Mouse (Mus musculus) adrenal gland, postnatal 25 days (tissue): ENCODE measurements at regions not wholly inside any gene's neighbourhood (a gene's known extent, or its start where the extent isn't known, plus 50 kb on each side); places are given as distances from the start of the nearest gene placed in this dataset.
A peak's percentile ranks its signal among the peaks of the same experiment; 100 is the strongest.

Experiments
- DNase-seq: peaks from one replicate; pipeline ENCODE4 v3.0.0; 2021; ENCODE audit warnings: mixed read lengths

DNA sequence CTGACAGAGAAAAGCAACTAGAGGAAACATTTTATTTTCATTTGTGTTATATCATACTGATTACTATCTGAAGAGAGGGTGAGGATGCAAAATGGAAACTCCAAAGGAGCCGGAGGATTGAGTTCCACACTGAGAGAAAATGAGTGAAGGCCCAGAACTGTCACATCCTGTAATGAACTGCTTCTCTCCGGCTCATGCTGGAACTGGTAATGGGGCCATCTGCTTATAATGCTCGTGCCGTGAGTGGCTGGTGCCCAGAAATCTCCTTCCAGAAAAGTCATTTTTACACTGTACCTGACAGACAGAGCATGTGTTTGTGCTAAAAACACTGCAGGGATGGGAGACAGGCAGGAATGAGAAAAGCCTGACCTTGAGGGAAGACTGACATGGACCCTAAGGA, 483.5 kb upstream of the Pkdcc start:
- DNase-seq, result no peak

DNA sequence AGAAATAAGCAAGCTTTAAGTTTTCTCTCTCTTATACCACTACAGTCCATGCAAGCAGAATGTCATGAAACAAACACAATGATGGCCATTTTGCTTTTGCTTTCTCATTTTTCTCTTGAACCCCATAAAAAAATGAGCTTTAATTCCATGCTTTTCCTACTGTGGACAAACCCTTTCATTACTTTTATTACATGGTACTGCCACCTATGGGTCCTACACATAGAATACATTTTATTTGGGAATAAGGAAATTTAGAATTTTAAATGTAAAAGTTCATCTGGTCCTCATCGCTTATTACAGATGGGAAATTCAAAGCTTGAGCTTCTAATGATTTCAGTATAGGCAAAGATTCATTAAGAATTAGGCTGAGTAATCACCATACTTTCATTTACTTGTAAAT, 472.6 kb upstream of the Pkdcc start:
- DNase-seq, result no peak

DNA sequence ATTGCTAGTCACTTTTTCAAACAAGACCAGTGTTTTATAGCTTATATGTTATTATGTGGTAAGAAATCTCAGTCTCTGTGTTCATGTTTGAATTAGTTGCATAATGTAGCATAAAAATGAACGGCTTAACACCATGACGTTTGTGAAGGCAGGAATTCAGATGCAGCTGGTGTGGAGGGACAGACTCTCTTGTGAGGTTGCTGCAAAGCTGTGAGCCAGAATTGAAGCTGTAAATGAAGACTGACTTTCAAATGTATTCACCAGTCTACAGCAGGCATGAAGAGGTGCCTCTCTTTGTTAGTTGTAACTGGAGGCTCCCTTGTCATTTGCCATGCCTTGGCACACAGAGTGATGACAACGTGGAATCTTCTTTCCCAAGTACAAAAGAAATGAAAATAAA, 457.7 kb upstream of the Pkdcc start:
- DNase-seq, result no peak

DNA sequence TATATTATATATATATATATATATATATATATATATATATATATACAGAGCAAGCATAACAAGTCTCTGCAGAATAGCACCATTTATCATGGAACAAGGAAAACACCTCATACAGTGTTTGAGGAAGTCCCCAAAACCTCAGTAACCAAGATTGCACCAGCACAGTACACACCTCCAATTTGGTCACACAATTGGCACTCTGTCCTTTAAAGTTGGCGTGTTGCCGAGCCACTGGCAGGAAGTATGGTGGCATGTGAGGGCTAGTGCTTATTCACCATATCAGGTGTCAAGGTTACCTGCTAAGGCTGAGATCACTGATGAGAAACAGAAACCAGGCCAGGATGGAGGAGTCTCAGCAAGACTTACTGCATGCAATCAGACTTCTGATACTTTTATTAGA, 436.0 kb upstream of the Pkdcc start:
- DNase-seq, result peak; percentile 7

DNA sequence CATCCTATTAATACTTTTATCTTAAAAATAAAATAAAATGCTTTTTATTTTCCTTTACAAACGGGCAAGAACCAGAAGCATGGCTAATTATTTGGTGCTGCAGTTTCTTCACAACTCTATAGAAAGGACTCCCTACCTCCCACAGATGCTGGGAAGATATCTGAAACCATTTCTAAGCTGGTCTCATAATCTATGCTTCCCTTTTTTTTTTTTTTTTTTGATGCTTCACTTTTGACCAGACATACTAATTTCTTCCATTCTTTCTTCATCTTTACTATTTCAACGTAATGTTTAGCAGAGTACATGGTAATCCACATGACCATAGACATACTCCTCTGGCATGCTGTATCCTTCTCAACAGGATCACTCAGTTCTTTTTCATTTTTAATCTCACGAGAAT, 393.0 kb upstream of the Pkdcc start:
- no peak for DNase-seq

DNA sequence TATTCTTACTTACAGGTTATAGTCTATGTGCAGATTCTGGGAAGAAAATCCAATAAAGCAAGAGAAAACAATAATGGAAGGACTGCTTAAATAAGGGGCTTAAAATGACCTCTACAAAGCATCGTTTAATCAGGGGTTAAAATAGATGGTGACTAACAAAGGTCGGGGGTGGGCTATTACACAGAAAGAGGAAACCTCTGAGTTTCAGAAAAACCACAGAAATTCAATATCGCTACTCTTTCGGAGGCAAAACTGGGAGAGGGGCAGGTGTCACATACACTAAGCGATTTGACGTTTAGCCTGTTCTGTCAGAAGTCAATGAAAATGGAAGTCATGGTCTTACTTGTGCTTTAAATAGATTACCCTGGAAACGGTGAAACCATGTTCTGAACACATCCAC, 391.0 kb upstream of the Pkdcc start:
- no peak for DNase-seq

DNA sequence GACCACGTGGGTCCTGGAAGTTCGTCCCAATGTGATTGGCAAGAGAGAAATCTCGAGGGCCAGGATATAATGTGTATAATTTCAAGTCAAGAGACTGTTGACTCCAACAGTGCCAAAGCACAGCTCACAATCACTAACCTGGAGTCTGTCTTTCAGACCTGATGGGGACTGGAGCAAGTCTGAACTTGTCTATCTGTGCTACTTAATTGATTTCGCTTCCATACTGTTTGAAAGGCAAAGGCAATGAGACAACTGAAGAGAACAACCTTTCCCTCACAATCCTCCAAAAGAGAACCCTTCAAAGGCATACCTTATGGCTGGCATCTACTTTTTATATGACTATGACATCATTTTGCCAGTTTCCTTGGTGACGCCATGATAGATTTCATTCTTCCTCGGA, 390.5 kb upstream of the Pkdcc start:
- DNase-seq, result no peak

DNA sequence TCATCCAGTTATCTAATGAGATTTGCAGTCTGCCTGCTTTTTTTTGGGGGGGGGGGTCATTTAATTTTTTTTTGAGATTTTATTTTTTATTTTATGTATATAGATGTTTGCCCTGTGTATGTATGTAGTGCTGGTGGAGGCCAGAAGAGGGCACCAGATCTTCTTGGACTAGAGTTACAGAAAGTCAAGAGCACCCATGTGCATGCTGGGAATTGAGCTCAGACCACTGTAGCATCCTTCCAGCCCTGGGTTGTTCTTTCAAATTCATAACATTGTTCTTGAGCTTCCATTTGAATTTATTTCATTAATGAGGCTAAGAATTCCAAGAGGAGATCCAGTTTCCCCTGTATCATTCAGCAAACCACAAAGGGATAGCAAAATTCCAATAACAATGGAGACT, 387.9 kb upstream of the Pkdcc start:
- no peak for DNase-seq

DNA sequence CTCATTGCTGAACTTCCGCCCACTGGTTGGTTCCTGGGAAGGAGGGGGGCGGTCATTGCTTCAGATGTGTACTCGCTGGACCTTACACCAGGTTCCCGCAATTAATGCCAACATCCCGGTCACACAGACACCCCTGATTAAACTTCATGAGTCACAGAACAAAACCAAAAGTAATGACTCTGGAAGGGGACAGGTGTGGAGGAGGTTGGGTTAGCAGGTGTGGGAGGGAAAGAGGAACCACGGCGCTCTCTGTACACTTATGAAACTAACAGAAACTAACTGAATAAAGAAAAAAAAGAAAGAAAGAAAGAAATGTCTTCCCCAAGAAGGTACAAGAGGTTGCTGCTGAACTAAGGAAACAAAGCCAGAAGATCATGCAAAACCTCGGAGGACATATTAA, 387.3 kb upstream of the Pkdcc start:
- DNase-seq, result no peak

DNA sequence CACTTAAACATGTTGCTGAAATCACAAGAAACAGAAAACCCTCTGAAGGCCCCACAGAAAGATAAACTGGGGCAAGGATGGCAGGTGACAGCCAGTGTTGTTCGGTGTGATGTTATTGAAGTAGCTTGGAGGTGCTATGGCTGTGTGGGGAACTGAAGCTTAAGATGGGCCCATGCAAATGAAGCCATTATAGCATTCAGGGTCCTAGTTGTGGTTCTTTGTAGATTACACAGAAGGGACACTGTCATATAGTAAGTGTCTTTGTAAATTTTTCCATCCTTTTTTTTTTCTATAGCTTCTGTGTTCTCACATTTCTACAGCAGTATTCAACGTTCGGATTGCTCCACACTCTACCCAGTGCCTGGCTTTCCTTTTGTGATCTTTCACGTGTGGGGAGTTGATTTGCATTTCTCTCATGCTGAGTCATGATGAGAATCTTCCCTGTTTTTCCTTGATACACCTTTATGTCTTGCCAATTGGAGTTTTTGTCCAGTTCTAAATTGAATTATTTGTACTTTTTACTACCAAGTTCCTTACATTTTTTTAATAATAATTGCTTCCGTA, 386.6 kb upstream of the Pkdcc start:
- DNase-seq, result no peak

DNA sequence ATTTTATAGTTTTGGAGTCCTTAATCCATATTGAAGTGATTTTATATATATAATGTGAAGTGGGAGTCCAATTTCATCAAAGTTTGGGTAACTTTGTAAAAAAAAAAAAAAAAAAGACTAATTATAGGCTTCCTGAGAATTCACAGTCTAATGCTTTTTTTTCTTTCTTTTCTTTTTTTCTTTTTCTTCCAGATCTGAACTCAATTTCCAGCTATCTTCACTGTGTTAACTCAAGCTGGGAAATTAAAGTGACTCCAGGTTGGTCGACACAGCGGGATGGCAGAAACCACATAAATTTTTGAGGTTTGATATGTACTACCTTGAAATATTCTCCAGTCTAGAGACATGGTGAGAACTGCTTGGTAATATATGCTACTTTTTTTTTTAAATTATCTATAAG, 385.7 kb upstream of the Pkdcc start:
- no peak for DNase-seq

DNA sequence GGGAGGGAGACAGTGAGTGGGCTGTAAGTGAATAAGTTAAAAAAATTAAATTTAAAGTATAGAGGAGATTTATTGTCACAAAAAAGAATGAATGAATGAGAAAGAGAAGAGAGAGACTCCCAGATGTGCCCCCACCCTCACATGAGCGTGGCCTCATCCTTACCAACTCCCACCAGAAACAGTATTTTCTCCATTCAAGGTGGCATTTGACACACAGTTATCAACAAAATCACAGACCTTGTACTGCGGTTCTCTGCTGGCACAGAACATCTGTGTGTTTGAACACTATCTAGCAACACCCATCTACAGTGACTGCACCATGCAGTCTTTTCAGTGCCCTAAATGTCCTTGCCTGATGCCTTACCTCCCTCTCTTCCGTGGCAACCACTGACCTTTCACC, 380.9 kb upstream of the Pkdcc start:
- DNase-seq, result no peak

DNA sequence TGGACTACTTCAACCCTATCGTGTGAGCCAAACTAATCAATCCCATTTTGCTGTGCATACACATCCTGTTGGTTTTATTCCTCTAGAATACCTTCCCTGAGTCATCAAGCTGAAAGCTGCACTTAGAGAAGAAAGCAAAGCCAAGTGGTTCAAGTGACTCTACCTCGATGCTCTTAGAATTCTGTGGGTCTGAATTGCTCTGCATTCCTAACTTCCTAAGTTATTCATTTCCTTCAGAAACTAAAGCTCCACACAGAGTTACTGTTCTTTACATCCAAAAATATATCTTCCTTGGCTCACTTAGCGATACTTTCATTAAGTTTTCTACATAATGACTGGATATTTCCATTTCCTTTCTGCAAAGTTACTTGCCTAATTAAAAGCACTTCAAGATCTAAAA, 379.0 kb upstream of the Pkdcc start:
- DNase-seq, result no peak

DNA sequence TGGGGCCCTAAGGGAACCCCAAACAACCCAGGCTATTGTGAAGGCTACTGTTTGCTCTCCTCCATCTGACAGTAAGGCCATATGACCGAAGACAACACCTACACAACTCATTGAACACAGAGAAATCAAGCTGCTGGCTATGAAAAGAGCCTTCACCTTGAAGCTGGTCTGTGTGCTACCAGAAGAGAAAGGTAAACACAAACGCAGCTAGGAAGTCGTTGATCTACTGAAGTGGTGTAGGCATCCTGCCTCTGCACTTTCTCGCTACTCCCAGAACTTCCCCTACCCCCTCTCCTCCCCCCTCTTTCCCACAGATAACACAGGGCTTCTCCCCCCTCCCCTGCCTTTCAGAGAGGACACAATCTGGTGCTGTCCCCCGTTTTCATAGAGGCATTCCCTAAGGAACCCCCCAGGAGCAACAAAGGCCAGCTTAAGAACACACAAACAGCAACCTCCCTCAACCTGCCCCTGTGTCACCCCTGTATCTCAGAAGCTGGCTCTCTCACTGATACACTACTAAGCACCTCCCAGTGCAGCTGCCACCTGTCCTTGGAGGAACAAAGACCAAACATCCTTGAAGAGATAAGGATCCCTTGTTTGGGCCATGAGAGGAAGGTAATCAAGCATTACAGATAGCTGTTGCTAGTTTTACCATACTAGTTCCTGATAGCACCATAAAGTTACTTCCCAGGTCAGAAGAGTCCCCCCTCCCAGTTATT, 368.2 kb upstream of the Pkdcc start:
- no peak for DNase-seq

DNA sequence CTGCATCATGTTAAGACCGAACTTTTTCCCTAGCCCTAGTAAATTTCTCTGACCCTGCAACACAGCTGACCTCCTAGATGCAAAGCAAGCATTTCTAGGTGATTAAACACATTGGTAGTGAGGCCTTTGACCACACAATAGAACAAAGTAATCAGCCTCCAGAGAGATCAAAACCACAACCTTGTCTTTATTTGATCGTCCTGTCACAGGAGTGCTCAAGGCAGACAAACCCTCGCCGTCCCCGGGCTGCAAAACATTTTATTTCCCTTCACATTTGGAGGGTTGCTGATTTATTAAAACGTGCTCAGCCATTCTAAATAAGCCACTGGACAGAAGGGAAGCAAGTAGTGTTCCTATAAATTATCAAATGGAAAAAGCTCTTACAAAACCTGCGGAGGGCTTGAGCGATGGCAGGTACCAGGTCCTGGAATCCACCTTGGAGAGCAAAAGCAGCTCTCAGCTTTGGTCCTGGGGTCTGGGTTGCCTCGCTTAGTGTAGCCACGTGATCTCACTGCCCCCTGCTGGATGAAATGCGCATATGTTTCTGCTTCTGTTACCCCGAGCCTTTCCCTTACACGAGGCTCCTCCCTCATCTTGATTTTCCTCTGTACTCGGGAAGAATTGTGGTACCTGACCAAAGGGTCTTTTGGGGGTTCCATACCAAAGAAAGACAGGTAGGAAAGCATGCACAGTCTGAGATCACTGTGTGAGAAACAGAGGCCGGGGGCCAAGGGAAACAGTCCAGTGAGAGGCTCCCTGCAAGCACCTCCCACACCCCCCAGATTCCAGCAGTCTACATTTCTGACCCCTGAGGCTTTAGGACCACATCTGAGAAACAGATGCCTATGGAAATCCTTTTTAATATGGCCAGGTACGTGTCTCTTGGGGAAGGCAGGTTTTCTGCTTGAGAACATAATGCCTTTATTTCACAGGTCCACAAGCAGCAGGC, 357.6 kb upstream of the Pkdcc start:
- DNase-seq, result peak; percentile 76

DNA sequence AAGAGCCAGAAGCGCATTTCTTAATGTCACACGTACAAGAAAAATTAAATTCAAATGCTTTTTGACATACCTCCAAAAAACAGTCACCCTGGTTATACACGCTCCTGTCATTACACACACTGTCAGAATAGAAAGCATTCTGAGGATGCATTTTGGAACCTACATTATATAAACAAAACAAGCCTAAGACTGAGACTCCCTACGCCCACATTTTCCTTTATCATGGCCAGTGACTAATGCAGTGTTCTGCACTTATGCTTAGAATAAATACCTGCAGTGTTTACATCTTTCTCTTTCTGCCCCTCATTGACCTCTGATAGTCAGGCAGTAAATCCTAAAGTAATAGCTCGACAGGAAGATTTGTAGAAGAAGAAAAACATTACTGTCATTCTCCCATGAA, 354.7 kb upstream of the Pkdcc start:
- DNase-seq, result no peak

DNA sequence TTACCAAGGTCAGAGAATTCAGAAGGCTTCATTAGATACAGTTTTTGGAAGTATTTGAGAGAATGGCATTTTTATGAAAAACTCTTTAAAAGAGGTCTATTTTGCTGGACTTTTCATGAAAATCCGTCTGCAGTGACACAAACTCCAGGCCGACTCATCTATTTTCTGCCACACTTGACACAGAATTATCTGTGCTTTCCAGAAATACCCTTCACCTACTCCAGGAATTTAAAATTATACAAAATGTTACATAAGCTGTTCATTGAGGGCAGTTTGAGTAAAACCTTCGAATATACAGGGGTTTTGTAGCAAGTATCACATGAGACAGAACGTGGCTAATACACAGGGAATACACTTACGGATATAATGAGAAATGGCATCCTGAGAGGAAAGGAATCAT, 354.1 kb upstream of the Pkdcc start:
- DNase-seq, result no peak

DNA sequence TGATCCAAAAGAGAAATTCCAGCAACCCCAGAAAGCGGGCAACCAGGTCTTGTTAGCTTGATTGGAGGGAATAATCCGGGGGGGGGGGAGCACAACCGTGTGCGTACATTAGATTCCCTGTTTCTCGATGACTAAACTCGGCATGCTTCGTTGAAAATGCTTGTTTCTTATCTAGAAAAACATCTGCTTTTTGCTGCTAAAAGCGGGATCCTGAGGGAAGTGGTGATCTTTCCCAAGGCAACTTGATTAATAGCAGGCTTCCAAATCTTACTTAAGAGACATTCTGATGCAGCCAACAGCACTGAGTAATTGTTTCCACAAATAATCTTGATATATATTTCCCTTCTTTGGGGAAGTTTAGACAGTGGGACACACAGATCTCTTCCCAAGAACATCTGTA, 338.0 kb upstream of the Pkdcc start:
- DNase-seq, result no peak

DNA sequence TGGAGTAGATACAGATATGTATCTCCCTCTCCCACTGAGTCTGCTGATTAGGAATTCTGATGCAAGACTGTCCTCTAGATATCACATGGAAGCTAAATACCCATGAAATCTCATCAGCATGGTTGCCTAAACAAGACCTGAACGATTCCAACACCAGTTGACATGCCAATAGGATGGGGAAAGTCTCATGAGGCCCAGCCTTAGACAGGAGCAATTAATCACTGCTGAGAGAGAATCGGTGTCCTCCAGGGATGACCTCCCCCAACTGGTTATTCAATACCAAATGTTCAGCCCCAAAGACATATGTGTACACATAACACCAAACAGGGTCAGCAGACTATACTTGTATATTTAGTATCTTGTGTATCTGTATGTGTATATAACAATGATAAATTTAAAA, 314.5 kb upstream of the Pkdcc start:
- no peak for DNase-seq

DNA sequence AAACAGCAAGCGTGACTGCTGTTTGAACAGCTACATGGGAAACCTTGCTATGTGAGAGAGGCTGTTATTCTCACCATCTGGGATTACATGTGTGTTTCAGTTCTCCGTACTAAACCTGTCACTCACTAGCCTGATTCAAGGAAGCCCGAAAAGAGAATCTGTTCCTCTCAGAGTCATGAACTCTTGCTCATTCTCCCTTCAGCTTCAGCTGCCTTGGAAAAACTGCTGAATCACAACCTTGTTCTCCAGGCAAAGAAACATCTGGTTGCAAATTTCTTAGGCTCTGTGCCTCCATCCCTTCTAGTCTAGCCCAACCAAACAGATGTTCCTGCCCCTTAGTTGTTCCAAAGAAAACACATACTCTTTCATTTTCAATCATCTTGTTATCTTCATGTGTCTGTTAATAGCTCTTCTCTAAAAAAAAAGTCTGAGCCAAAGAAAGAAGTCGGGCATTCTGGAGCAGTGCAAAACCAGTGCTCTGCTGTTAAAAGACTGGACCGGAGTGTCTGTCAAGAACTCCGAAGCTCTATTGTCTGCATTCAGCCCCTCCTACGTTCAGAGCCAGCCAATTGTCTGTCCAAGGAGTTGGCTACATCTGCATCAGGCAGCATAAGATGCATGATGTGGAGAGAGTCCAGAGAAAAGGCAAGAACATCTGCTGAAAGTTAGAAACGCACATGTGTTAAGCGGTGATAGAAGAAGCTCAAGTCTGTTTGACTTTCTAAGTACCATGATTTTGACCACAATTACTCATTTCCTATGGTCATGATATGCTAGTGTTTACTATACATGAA, 313.8 kb upstream of the Pkdcc start:
- no peak for DNase-seq

DNA sequence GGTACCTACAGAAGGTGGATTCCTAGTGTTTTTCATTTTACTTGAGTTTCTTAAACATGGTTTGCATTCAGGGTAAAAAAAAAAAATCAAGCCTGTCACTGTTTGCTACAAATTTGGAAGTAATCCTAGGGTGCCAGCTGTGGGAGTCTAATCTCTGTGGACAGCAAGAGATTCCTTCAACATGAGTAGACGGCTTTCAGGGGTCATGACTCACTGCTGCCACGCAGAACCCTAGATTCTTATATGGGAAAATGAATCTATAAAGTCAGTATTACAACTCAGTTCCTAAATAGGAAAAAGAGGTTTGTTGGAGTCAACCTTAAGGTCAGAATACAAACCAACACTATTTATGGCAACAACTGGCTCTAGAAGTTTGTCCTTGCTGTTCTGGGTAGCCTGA, 310.1 kb upstream of the Pkdcc start:
- no peak for DNase-seq

DNA sequence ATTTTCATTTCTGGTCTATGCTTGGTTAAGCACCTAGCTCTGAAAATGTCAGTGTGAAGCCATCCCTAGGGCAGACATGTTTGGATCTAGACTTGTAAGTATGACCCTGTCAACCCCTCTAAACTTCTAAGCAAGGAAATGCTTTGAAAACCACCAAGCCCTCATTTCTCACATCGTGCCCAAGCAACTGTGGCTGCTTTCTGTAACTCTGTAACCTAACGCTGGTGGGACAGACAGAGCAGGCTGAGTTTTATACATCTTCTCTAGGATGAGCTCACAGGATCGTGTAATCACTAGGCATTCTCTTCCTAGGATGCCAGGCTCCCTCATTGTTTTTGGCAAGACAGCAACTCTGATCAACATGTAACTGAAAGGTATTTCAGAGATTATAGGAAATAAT, 309.6 kb upstream of the Pkdcc start:
- DNase-seq, result no peak

DNA sequence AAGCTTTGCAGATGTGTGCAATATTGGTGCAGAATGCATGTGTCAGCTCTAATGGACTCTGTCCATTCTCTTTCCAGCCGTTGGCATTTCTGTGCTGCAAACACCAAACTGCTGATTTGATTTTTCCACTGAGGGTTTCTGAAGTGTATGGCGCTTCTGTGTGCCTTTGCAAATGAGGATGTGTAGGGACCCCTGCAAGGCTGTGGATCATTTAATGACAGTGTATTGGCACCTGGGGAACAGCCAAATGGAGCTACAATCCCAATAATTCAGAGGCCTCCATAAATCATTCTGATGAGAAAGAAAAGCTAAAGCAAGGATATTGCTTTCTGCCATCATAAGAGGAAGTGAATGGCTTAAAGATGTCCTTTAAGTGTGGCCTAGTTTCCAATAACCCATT, 305.9 kb upstream of the Pkdcc start:
- no peak for DNase-seq
